Comparison of ENCODE assay signal across 14 mouse cellular contexts in the genomic region with DNA sequence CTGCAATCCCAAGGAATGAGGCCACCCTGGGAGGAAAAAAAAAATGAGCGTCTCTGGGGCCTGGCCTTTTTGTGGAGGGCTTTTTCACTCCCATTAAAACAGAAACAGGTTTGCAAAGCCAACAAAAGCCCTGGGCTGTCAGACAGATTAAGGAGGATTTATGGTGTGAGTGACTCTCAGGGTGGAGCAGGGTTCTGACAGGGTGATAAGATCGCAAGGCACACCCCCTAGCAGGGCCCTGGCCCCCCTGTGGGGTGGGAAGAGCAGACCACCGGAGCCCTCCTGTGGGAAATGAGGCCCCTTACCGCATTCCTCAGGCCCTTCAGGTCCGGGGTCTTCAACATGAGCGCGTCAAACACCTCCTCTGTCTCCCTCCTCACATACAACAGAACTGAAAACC. TPM values are rescaled to one million over a fixed set of nuclear protein-coding genes. Genes with fewer than 3 reads are reported as not detected.
DNase-seq lines count a peak whose midpoint lies in the region; ATAC-seq and TF ChIP-seq lines count a peak whose summit lies in the region.
"Had no signal": no experiment of that assay in that cellular context is flagged by ENCODE, and none has a peak within 500 bp of the region (broad histone marks: within the 10 kb centered on the region; RNA-seq: fewer than 3 reads in every experiment).

No protein-coding gene starts in this region.

- peaks cover 66% of the 10 kb centered on the region for H3K4me1 ChIP-seq in hindbrain, embryonic 10.5 days (replicated peaks)
- peaks cover 61% of the 10 kb centered on the region for H3K4me1 ChIP-seq in hindbrain, embryonic 13.5 days (replicated peaks)
- peaks cover 99% of the 10 kb centered on the region for H3K4me1 ChIP-seq in E14TG2a.4 (replicated peaks; ENCODE audit: low read depth, low read length)
- peaks cover 50% of the 10 kb centered on the region for H3K4me1 ChIP-seq in limb, embryonic 11.5 days (ENCODE audit: control insufficient read depth, insufficient read depth, low read length)

- DNase-seq in hindbrain, embryonic 10.5 days (ENCODE audit: low spot score), result no peak
- peak; percentile 67 for DNase-seq in ES-CJ7 (ENCODE audit: low read depth, low spot score)
- peak; percentile 44 for DNase-seq in limb, embryonic 11.5 days (ENCODE audit: low spot score)
- DNase-seq in right cerebral cortex, postnatal 36 days (ENCODE audit: low spot score in 2 of 2), result no peak
- DNase-seq in left cerebral cortex, postnatal 25 days (ENCODE audit: low spot score in 2 of 2), result no peak
- DNase-seq: gastrocnemius, postnatal 10 days; liver; thymus, postnatal 25 days had no signal

- H3K4me3 ChIP-seq in hindbrain, embryonic 10.5 days, result no peak overlapping the region
- H3K4me3 ChIP-seq in hindbrain, embryonic 13.5 days, result no peak overlapping the region
- peak overlapping the region; percentile 69 for H3K4me3 ChIP-seq in E14TG2a.4 (replicated peaks; ENCODE audit: low read length)
- H3K4me3 ChIP-seq in limb, embryonic 11.5 days (ENCODE audit: low read depth, low read length), result no peak overlapping the region
- H3K4me3 ChIP-seq: myocyte had no signal

- H3K9me3 ChIP-seq in hindbrain, embryonic 10.5 days, result no peaks in the 10 kb centered on the region
- no peaks in the 10 kb centered on the region for H3K9me3 ChIP-seq in hindbrain, embryonic 13.5 days
- H3K9me3 ChIP-seq in E14TG2a.4 (ENCODE audit: low read length), result no peaks in the 10 kb centered on the region
- no peaks in the 10 kb centered on the region for H3K9me3 ChIP-seq in limb, embryonic 11.5 days (ENCODE audit: control insufficient read depth, low read length)
- H3K9me3 ChIP-seq: G1E had no signal

- no peak for ATAC-seq in hindbrain, embryonic 13.5 days (ENCODE audit: low FRiP score)
- 0 out of 2 replicates have a peak, but pooled peaks have one; percentile 55 for ATAC-seq in limb, embryonic 11.5 days (ENCODE audit: insufficient number of reproducible peaks, low FRiP score, low TSS enrichment, low read depth)
- ATAC-seq: inflammation-experienced regulatory T-cells, adult 6 months had no signal

- intact Hi-C loops in left cerebral cortex, postnatal 25 days (cut with DNase I), result no loop called here

- no peak for TF ChIP-seq CTCF in E14TG2a.4 (conservative IDR thresholded peaks at IDR 0.05; ENCODE audit: low read length)

- no peaks in the 10 kb centered on the region for H3K36me3 ChIP-seq in hindbrain, embryonic 10.5 days
- no peaks in the 10 kb centered on the region for H3K36me3 ChIP-seq in hindbrain, embryonic 13.5 days
- peaks cover 60% of the 10 kb centered on the region for H3K36me3 ChIP-seq in E14TG2a.4 (ENCODE audit: insufficient read depth, low read length)
- H3K36me3 ChIP-seq in limb, embryonic 11.5 days (ENCODE audit: control insufficient read depth, insufficient read depth, low read length), result no peaks in the 10 kb centered on the region
- H3K36me3 ChIP-seq: G1E had no signal

- no peak overlapping the region for H3K4me2 ChIP-seq in hindbrain, embryonic 13.5 days
- no peak overlapping the region for H3K4me2 ChIP-seq in limb, embryonic 11.5 days (ENCODE audit: low read depth, severe bottlenecking)

- H3K27me3 ChIP-seq in hindbrain, embryonic 10.5 days (ENCODE audit: insufficient read depth, poor library complexity, severe bottlenecking), result peaks cover 61% of the 10 kb centered on the region
- no peaks in the 10 kb centered on the region for H3K27me3 ChIP-seq in hindbrain, embryonic 13.5 days
- H3K27me3 ChIP-seq in E14TG2a.4 (ENCODE audit: insufficient read depth, low read length), result no peaks in the 10 kb centered on the region
- H3K27me3 ChIP-seq in limb, embryonic 11.5 days (ENCODE audit: control insufficient read depth, insufficient read depth, low read length), result no peaks in the 10 kb centered on the region; the same call in 1 of the 2 replicates

- WGBS in hindbrain, embryonic 10.5 days, result 29% methylated on average over 7 of the region's 7 CpGs
- 24% methylated on average over 7 of the region's 7 CpGs for WGBS in hindbrain, embryonic 13.5 days
- WGBS in limb, embryonic 11.5 days, result 4% methylated on average over 7 of the region's 7 CpGs

- no peak overlapping the region for H3K9ac ChIP-seq in hindbrain, embryonic 13.5 days
- H3K9ac ChIP-seq in limb, embryonic 11.5 days (ENCODE audit: low read length), result peak overlapping the region; percentile 46; the same call in 1 of the 2 replicates

- peak overlapping the region; percentile 8 for H3K27ac ChIP-seq in hindbrain, embryonic 10.5 days
- H3K27ac ChIP-seq in hindbrain, embryonic 13.5 days, result no peak overlapping the region
- no peak overlapping the region for H3K27ac ChIP-seq in limb, embryonic 11.5 days (replicated peaks; ENCODE audit: low read depth, low read length)
- H3K27ac ChIP-seq: macrophage had no signal

RNA-seq across cellular contexts. Expression of gene Grhl3, which starts 25.3 kb away (rescaled TPM):
- 3.3 and 5.3 TPM in 2 replicates for polyA plus RNA-seq in hindbrain, embryonic 10.5 days (2016; fragmentation: Nextera tagmentation; extraction: Ambion mirVana)
- polyA plus RNA-seq in hindbrain, embryonic 13.5 days (2015; fragmentation: Nextera tagmentation; extraction: Ambion mirVana), result 0.90 and 0.93 TPM in 2 replicates
- polyA plus RNA-seq in limb, embryonic 11.5 days (2014; fragmentation: Nextera tagmentation; extraction: Ambion mirVana), result 8.3 and 11.0 TPM in 2 replicates
- total RNA-seq in left cerebral cortex, postnatal 25 days (2021), result 1 to 10 TPM in 1 of 2 experiments, under 1 TPM in 1; 0.69 to 1.5 TPM
- total RNA-seq: G1E had no signal
- polyA plus RNA-seq: G1E; inflammation-experienced regulatory T-cells, adult 6 months; macrophage had no signal

RNA-seq across cellular contexts. Expression of gene Nipal3, which starts 53.3 kb away (rescaled TPM):
- 1.8 and 2.5 TPM in 2 replicates for polyA plus RNA-seq in hindbrain, embryonic 10.5 days (2016; fragmentation: Nextera tagmentation; extraction: Ambion mirVana)
- 6.5 and 7.8 TPM in 2 replicates for polyA plus RNA-seq in hindbrain, embryonic 13.5 days (2015; fragmentation: Nextera tagmentation; extraction: Ambion mirVana)
- 2.1 and 2.6 TPM in 2 replicates for polyA plus RNA-seq in limb, embryonic 11.5 days (2014; fragmentation: Nextera tagmentation; extraction: Ambion mirVana)
- total RNA-seq in left cerebral cortex, postnatal 25 days (2021), result 100 to 1,000 TPM; 104 TPM

RNA-seq across cellular contexts. Expression of gene Stpg1, which starts 53.5 kb away (rescaled TPM):
- polyA plus RNA-seq in hindbrain, embryonic 10.5 days (2016; fragmentation: Nextera tagmentation; extraction: Ambion mirVana), result 0.66 and 1.2 TPM in 2 replicates
- 0.23 and 0.44 TPM in 2 replicates for polyA plus RNA-seq in hindbrain, embryonic 13.5 days (2015; fragmentation: Nextera tagmentation; extraction: Ambion mirVana)
- 0.13 TPM in 1 of 2 replicates, not detected in the other for polyA plus RNA-seq in limb, embryonic 11.5 days (2014; fragmentation: Nextera tagmentation; extraction: Ambion mirVana)
- 1 to 10 TPM; 1.3 to 1.8 TPM for total RNA-seq in left cerebral cortex, postnatal 25 days (2021)
- total RNA-seq: gastrocnemius, postnatal 10 days had no signal
- polyA plus RNA-seq: G1E, myocyte had no signal

Comparison
In these comparisons a context has a peak if more than half of its experiments do, and no peak if none do; other contexts are left out.
1. DNase-seq: peak in ES-CJ7 (single experiment) and limb, embryonic 11.5 days (single experiment); none in hindbrain, embryonic 10.5 days (single experiment), right cerebral cortex, postnatal 36 days (0 of 2) and left cerebral cortex, postnatal 25 days (0 of 2).